Mouse (Mus musculus): ENCODE measurements around the gene Arid1a. TPM values are rescaled to one million over a fixed set of nuclear protein-coding genes. Genes with fewer than 3 reads are reported as not detected.
"Not testable (repeated sequence)": the region's sequence is repeated elsewhere in the genome, so short reads cannot be mapped to it uniquely, and the experiment has no call there.

Gene Arid1a
- polyA plus RNA-seq, 1 experiment: 26.3 TPM

DNA sequence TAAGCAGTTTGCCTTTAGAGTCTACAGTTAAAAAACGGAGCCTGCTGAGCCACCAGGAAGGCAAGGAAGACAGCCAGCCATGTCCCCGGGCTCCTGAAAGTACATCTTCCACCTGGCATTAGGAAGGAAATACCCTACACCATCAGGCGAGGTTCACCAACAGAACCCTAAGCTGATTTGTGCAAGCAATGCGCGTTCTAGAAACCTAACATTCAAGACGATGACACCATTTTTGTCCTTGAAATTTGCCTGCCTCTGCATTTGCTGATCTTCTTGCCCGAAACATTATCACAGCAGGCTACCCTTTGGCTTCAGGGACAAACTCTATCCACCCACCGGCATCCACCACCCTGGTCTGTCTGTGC is 82.3 kb downstream of the Arid1a start:
- DNase-seq (ENCODE audit: low spot score): no peak

DNA sequence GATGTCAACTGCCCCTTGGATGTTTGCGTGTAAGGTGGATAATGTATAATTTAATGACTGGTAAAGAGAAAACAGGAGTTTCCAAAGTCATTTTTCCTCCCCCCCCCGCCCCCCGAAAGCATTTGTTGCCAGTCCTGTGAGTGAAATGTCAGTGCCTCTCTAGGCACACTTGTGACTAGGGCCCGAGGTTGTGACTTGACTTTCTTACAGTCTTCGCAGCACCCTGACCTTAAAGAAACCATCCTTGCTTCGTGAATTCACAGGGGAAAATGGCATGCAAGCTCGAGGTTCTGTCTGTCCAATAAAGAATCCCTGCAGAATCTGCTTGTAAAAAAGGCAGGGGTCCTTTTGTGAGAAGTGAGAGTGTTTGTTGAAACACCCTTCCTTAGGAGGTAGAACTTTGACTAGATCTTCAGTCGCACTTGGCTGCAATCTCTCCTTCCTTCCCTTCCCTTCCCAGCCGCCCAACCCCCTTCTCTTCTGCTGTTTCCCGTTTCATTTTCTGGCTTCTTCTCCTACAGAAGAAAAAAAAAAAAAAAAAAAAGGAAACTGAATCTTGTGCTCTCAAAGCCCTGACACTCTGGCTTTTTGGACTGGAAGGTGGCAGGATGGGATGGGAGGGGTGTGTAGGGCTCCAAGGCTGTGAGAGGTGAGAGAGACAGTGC is 82.8 kb downstream of the Arid1a start:
- DNase-seq (ENCODE audit: low spot score): no peak

DNA sequence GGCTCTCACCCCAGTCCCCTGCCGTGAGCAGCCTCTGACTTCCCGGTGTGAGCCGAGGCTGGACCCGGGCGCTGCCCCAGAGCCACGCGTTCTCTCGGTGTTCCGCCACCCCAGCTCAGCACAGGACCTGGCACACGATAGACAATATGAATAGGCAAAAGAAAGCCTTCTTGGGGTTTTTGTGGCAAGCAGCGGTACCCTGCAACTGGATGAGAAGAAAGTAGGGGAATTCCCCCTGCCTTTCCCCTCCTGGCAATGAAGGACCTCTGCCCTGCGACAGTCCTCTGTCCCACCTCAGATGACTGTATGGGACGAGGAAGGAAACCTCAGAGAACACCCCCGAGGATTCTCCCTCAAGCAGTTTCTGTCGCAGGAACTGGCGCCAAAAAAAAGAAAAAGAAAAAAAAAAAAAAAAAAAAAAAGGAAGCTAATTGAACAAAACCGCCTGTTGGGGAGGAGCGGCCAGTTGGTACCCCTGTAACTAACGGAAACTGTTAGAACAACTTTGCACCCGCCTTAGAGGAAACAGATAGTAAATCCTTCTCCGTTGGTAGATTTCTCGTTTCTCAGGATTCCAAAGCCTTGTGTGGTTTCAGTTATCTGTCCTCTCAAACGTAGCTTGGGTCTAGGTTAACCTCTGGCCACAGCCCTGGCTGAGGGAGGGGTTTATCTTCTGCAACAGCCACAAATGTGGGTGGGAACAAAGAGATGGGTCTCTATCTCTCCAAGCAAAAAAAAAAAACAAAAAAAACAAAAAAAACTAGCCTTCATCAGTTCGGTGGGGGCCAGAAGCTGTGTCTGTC is 83.5 kb downstream of the Arid1a start:
- DNase-seq (ENCODE audit: low spot score): no peak

DNA sequence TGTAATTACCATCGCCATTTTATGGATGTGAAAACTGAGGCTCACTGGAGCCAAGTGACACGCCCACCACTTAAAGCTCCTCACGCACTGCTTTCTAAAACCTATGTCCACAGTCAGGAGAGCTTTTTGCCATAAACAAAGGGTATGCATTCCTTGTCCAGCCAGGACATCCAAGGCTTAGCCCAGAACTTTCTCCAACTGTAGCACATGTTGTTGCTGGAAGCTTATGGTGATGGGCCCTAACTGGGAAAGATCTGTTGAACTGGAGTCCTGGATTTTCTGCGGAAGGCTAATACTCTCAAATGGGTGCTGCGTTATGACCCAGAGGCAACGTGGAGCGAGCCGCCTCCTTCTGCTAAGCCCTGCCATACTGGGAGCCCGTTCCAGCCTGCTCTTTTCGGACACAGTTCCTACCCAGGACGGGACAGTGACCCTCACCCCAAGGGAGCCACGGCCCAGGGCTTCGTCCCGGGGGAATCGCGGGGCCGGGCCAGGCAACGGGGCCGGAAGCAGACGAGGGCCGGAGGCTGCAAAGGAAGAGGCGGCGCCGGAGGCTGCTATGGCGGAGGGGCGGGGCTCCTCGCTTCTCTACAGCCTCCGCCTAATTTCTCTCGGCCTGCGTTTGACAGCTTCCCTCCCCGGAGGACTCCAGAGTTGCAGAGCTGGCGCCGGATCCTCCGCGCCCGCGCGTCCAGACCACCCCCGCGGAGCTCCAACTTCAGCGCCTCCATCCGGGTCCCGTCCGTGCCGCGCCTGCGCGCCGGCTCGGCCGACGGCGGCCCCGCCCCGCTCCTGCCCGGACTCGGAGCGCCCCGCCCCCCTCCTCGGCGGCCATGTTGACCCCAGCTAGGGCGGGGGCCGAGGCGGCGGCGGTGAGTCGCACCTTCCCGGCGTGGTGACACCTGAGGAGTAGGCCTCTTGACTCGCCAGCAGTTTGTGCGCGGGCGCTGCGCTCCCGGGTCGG is 84.4 kb downstream of the Arid1a start, which contains the start of gene Pigv:
Gene Pigv (minus strand): TSS at position 767 of the 964 bp plus-strand sequence.
- peak; percentile 99 for DNase-seq (ENCODE audit: low spot score)

DNA sequence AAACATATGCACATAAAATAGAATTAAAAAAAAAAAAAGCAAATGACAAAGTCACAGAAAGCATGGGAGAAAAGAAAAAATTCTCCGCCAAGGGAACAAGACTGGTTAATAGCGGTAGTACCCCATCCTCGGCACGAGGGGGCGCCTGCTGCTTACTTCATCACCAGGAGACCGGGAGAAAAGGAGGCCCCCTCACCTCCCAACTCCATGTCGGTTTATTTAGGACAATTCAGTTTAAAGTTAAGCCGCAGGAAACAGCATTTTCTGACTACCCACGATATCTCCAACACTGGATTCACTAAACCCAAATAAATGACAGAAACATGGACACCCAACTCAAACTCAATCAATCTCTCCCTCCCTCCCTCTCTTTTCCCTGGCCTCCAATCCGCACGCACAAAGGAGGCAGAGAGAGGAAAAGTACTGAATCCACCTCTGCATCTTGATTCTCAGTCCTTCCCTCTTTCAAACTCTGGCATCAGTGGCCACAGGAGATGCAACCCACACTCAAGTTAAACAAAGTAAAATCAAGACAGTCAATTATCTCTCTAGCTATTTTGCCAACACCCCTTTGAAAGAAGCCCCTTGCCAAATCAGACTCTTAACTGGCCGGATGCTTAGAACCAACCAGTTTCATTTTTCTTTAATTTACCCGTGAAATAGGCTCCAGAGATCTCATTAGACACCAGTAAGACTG is 85.2 kb downstream of the Arid1a start:
- DNase-seq (ENCODE audit: low spot score): peak; percentile 61

DNA sequence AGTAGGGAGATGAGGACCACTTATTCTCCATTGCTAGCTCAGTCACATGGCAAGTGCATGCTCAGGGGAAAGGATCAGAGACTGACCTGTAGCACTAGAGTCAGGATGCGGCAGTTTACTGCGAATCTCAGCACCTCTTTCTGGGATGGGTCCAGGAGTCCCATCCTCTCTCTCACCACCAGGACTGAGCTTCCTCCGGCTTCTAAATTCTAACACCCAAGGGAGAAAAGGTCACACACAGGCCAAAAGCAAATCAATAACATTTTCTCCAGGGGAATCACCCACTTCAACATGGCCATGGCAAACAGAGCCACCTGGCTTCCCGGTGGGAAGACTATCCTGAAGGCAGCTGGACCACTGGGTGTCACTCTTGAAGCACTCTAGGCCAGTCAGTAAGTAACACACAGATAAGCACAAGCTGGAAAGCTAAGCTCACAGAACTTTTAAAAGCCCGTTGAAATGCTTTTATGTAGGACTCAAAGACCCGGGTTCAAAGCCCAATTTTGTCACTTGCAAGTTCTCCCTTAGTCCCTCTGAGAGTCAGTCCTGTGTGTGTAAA is 86.8 kb downstream of the Arid1a start:
- DNase-seq (ENCODE audit: low spot score): no peak

DNA sequence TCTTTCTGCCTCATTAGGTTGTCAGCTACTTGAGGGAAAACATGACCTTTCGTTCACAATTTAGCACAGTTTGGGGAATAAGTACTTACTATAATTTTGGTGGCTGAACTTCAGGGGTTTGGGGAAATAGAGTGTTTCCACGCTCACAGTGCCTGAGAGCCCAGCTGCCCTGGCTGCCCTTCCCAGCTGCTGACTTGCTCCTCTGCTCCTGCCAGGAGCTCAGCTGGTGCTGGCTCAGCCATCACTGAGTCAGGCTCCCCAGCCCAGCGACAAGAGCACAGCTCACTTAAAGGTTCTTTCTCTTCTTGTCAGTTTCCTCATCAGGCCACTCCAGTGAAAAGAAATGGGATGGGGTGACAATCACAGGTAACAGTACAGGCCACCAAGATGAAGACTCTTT is 88.0 kb downstream of the Arid1a start:
- no peak for DNase-seq (ENCODE audit: low spot score)

DNA sequence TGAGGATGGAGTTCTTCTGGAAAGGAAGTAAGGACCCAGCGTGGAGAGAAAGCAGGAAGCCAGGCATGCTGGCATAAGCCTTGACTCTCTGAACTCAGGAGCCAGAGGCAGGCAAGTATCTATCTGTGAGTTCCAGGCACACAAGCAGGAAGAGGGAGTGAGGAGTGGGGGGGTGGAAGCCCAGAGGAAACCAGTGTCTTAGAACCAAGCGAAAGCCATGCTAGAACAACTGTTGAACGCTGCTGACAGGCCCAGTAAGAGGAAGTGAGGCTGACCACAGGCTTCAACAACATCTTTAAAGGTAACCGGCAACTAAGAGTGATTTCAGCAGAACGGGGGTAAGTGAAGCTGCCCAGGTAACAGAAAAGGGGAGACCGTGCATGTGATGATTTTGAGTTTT is 90.4 kb downstream of the Arid1a start:
- no peak for DNase-seq (ENCODE audit: low spot score)

DNA sequence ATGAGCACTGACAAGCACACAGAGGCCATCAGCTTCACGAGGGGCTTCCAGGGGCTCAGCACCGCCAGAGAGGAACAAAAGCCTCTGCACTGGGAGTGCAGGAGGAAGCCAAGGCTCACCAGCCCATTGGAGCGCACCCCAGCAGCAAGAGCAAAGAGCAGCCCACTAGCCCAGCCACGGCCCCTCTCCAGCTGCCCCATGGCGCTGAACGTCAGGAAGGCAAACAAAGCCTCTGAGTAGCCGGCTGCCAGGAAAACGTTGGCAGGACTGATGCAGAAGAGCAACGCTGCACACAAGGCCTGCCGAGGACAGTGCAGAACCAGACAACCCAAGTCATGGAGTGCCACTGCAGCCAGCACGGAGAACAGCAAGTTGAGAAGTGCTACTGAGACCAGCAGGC is 91.5 kb downstream of the Arid1a start:
- DNase-seq (ENCODE audit: low spot score): no peak

DNA sequence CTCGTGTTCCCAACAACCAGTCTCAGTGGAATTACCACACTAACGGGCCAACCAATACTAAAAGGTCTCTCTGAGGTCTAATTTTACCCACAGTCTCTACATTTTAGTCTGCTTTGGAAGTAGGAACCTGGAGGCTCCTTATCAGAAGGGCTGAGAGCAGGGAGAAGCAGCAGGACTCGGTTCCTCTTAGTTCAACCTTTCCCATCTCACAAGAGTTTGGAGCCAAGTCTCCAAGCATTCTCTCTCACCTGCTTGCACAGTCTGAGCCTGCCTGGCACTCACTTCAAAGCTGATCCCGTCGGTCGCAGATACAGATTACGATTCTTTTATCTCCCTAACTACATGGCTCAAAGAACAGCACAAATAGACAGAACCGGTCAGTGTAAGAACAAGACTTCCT is 93.6 kb downstream of the Arid1a start:
- no peak for DNase-seq (ENCODE audit: low spot score)

DNA sequence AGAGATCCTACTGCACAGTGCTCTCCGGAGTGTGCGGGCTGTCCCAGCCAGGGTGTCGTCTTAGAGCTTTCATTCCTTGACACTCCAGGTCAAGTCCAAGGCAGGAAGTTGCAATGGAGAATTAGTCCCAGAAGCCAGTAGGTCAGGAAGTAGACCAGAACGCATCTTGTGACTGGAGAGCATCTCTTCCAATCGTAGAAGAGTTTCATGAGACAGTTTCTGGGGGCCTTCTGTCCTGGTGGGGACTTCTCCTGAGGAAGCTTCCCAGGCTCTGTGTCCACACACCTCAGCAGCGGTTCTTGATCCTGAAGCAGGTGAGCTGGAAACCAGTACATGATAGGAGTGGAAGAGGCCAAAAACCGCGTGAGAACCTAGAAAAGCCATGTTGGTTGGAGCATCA is 94.1 kb downstream of the Arid1a start:
- DNase-seq (ENCODE audit: low spot score): no peak

DNA sequence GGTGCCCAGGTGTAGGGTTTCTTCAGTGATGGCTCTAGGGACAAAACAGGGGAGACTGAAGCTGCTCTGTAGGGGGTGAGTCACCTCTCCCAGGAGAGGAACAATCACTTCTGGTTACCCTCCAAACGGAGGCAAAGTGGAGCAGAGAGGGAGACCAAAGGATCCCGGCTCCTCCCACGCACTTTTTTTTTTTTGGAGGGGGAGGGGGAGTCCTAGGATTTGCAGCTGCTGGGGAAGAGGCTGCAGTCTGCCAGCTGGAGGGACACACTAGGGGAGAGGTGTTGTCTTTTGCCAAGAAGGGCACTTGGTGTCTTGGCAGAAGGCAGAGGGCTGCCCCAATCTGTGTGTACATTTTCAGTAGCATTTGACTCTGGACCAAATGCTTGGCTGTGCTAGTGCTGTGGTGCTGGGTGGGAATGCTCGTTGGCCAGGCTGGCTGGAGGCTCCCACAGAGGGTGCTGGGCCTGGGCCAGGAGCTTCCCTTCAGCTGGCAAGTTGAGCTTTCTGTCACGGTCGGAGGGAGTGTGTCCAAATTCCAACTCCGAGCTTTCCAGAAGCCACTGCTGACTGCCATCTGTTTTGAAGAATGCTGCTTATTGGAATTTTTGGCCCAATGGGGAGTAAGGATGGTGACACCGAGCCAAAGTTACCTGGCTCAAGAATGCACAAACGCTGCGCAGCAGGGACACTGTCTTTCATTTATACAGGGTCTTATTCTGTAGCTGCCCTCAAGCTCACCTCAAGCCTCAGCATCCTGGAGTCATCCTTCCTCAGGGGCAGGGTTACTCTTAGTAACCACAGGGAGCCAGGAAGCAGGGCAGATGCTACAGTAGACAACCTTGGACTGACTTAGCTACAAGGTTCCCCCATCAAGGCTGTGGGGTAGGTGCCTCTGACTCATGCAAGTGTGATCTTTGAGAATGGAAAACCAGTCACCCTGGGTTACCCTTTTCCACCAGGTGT is 96.1 kb downstream of the Arid1a start:
- peak; percentile 56 for DNase-seq (ENCODE audit: low spot score)

DNA sequence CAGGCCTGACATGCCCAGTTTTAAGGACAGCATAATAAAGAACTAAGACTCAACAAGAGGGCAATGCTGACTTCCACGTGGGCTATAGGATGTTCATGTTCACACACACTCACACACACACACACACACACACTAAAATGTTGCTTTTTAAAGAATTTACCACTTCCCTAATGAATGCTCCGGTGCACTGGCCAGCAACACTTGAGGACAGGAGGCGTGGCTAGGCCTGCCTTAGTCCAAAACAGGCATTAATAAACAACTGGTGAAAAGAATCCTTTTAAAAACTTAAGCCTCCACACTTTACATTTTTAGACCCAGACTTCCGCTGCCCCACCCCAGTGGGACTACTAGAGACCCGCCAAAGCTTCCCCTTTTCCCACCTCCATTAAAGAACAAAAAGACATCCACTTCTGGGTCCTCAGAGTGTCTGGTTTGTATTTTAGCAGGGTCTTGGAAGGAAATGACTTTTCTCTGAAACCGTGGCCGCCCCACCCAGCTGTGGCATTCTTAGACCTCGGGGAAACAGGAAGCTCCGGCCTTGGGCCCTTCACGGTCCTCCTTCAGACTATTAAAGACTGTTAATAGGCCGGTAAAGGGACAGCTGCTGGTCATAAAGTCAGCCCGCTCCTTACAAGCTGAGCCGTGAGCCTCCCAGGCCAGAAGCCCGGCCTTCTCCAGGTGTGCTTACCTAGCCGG is 96.9 kb downstream of the Arid1a start:
- DNase-seq (ENCODE audit: low spot score): no peak

DNA sequence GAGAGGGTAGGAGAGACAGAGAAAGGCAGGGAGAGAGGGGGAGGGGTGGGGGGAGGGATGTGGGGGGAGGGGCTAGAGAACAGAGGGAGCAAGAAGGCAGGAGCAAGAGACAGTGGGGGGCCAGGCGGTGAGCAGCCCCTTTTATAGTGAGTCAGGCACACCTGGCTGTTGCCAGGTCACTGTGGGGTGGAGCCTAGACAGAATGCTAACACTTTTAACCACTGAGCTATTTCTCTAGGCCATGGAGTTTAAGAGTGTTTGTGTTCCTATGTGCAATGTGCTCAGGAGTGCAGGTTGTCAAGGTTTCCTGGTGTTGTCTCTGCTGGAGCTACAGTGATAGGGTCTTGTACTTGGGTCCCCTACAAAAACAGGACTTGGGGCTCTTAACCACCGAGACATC is 97.8 kb downstream of the Arid1a start:
- DNase-seq (ENCODE audit: low spot score): no peak

DNA sequence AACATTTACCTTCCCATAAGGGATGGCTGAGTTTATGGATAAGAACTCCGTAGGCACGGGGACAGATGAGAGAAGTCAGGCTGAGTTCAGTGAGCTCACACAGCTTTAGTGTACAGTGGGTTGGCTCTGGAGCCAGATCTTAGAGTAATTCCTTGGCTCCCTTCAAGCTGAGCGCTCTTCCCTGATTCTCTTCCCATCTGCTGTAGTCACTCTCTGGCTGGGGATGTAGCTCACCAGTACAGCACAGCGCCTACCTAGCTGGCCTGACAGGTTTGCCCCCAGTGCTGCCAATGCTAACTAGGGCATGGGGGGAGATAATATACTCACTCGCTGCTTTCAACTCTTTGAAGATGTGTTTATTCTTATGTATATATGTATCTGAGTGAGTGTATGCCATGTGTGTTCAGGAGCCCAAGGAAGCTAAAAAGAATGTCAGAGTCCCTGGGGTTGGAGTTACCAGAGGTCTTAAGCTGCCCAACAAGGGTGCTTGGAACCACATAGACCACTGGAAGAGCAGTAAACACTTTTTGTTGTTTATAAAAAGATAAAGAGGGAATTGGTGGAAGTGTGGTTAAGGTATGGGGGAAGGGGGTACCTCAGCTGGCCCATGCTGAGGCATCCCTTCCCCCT is 98.6 kb downstream of the Arid1a start:
- no peak for DNase-seq (ENCODE audit: low spot score)

DNA sequence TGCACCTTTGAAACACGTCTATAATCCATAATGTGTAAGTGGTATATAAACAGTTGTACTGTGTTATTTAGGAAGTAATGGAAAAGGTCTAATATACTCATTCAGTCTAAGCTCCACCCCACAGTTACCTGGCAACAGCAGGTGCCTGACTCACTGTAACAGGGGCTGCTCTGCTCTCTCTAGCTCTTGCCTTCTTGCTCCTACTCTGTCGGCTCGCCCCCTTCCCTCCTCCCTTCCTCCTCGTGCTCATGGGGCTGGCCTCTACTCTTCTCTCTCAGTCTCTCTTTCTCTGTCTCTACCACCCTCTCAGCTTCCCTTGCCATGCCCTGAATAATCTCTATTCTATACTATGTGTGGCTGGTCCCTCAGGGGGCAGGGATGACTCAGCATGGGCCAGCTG is 99.6 kb downstream of the Arid1a start:
- no peak for DNase-seq (ENCODE audit: low spot score)

DNA sequence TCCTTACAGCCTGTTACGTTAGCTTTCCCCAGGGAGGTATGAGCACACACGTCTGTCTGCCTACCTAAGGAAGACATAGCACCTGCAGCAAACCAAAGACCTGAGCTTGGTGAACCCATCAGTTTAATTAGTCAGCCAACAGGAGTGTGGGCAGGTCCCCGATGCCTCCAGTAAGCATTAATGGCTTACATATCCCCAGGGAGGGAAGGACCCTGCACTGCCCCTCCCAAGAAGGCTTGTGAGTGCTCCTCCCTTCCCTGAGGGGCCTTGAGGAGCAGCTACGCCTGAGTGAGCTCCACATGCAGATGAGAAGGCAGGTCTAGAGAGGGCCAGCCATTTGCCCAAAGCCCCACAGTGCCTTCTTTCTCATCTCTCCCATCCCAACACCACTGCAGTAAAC is 100.3 kb downstream of the Arid1a start:
- DNase-seq (ENCODE audit: low spot score): no peak

DNA sequence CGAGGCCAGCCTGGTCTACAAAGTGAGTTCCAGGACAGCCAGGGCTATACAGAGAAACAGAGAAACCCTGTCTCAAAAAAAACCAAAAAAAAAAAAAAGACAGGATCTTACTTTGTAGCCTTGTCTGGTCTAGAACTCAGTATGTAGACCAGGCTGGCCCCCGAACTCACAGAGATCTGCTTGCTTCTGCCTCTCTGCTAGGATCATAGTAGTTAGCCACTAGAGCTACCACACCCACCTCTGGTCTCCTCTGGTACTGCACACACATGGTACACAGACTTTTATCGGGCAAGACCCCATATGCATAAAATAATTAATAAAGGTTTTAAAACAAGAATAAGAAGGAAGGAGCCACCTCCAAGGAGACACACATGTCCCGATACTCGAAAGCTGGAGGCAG is 102.5 kb downstream of the Arid1a start:
- not testable (repeated sequence) for DNase-seq (ENCODE audit: low spot score)

DNA sequence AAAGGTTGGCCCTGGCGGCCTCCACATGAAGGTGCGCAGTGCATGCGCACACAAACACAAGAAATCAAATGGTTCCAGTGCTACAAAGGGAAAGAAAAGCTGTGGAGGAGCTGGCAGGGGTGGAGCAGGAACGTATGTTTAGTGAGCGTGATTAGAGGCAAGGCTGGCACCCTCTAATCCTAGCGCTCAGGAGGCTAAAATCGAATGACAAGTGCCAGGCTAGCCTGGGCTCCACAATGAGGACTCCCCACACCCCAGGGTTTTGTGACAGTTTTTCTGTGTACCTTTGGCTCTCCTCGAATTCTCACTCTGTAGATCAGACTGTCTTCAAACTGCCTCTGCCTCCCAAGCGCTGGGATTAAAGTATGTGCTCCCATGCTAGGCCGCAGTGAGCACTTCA is 103.8 kb downstream of the Arid1a start:
- no peak for DNase-seq (ENCODE audit: low spot score)

Measured in urinary bladder, adult 2 months (tissue).